In the genomic region with DNA sequence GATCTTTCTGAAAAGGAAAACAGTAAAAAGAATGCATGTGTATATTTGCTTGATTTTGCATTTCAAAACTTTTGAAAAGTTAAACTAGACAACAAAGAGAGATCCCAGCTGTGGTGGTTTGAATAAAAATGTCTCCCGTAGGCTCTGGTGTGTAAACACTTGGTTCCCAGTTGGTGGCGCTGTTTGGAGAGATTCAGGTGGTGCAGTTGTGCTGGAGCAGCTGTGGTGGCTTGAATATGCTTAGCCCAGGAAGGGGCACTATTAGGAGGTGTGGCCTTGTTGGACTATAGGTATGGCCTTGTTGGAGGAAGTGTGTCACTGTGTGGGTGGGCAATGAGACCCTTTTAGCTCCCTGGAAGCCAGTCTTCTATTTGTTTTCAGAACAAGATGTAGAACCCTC, we compare ENCODE assay signal across 8 mouse cellular contexts. TPM values are rescaled to one million over a fixed set of nuclear protein-coding genes. Genes with fewer than 3 reads are reported as not detected.
A peak's percentile ranks its signal among the peaks of the same experiment; 100 is the strongest.
DNase-seq lines count a peak whose midpoint lies in the region; ATAC-seq and TF ChIP-seq lines count a peak whose summit lies in the region.

No protein-coding gene starts in this region.

- no peak overlapping the region for H3K9ac ChIP-seq in hindbrain, postnatal 0 days (replicated peaks; ENCODE audit: low read length)
- no peak overlapping the region for H3K9ac ChIP-seq in hindbrain, embryonic 13.5 days
- H3K9ac ChIP-seq in hindbrain, embryonic 12.5 days: no peak overlapping the region
- H3K9ac ChIP-seq in heart, embryonic 12.5 days: no peak overlapping the region

- H3K4me3 ChIP-seq in hindbrain, postnatal 0 days (ENCODE audit: low read length): no peak overlapping the region
- no peak overlapping the region for H3K4me3 ChIP-seq in hindbrain, embryonic 13.5 days
- H3K4me3 ChIP-seq in E14TG2a.4 (replicated peaks; ENCODE audit: low read length): no peak overlapping the region
- H3K4me3 ChIP-seq in hindbrain, embryonic 12.5 days: no peak overlapping the region
- H3K4me3 ChIP-seq in heart, embryonic 12.5 days: no peak overlapping the region

- DNase-seq in hindbrain, postnatal 0 days (ENCODE audit: low spot score): no peak
- peak; percentile 28 to 78 for DNase-seq in spleen, postnatal 10 days (ENCODE audit: low spot score in 2 of 2)
- DNase-seq in yolk sac, embryonic 10.5 days (ENCODE audit: low spot score): no peak

- H3K4me1 ChIP-seq in hindbrain, postnatal 0 days (ENCODE audit: insufficient read depth, low read length): no peaks in the 10 kb centered on the region
- H3K4me1 ChIP-seq in hindbrain, embryonic 13.5 days (replicated peaks): no peaks in the 10 kb centered on the region
- H3K4me1 ChIP-seq in E14TG2a.4 (replicated peaks; ENCODE audit: low read depth, low read length): peaks cover 36% of the 10 kb centered on the region
- H3K4me1 ChIP-seq in hindbrain, embryonic 12.5 days: no peaks in the 10 kb centered on the region; the same call in 1 of the 2 replicates
- peaks cover 5% of the 10 kb centered on the region; the same call in 1 of the 2 replicates for H3K4me1 ChIP-seq in heart, embryonic 12.5 days (replicated peaks)

- TF ChIP-seq CTCF in hindbrain, postnatal 0 days (IDR thresholded peaks at IDR 0.05; ENCODE audit: low read depth): peak; percentile 32
- TF ChIP-seq CTCF in E14TG2a.4 (conservative IDR thresholded peaks at IDR 0.05; ENCODE audit: low read length): peak; percentile 74

- H3K9me3 ChIP-seq in hindbrain, postnatal 0 days (ENCODE audit: low read length): no peaks in the 10 kb centered on the region
- H3K9me3 ChIP-seq in hindbrain, embryonic 13.5 days: no peaks in the 10 kb centered on the region
- H3K9me3 ChIP-seq in E14TG2a.4 (ENCODE audit: low read length): no peaks in the 10 kb centered on the region
- H3K9me3 ChIP-seq in hindbrain, embryonic 12.5 days (replicated peaks): no peaks in the 10 kb centered on the region
- no peaks in the 10 kb centered on the region for H3K9me3 ChIP-seq in heart, embryonic 12.5 days (replicated peaks)

- WGBS in hindbrain, postnatal 0 days: 61% methylated on average over 2 of the region's 2 CpGs
- WGBS in hindbrain, embryonic 13.5 days: 71% methylated on average over 2 of the region's 2 CpGs
- 68% methylated on average over 2 of the region's 2 CpGs for WGBS in hindbrain, embryonic 12.5 days
- 72% methylated on average over 2 of the region's 2 CpGs for WGBS in heart, embryonic 12.5 days

- no peaks in the 10 kb centered on the region for H3K36me3 ChIP-seq in hindbrain, postnatal 0 days (ENCODE audit: insufficient read depth, low read length)
- no peaks in the 10 kb centered on the region for H3K36me3 ChIP-seq in hindbrain, embryonic 13.5 days
- peaks cover 19% of the 10 kb centered on the region for H3K36me3 ChIP-seq in E14TG2a.4 (ENCODE audit: insufficient read depth, low read length)
- H3K36me3 ChIP-seq in hindbrain, embryonic 12.5 days: no peaks in the 10 kb centered on the region
- peaks cover 15% of the 10 kb centered on the region for H3K36me3 ChIP-seq in heart, embryonic 12.5 days

- no peak overlapping the region for H3K27ac ChIP-seq in hindbrain, postnatal 0 days
- H3K27ac ChIP-seq in hindbrain, embryonic 13.5 days: no peak overlapping the region
- no peak overlapping the region for H3K27ac ChIP-seq in hindbrain, embryonic 12.5 days
- no peak overlapping the region for H3K27ac ChIP-seq in heart, embryonic 12.5 days (ENCODE audit: poor library complexity, severe bottlenecking)

- H3K4me2 ChIP-seq in hindbrain, postnatal 0 days (ENCODE audit: low read depth, low read length): no peak overlapping the region
- H3K4me2 ChIP-seq in hindbrain, embryonic 13.5 days: no peak overlapping the region
- no peak overlapping the region for H3K4me2 ChIP-seq in hindbrain, embryonic 12.5 days (replicated peaks)
- H3K4me2 ChIP-seq in heart, embryonic 12.5 days: no peak overlapping the region

- no peak for ATAC-seq in hindbrain, postnatal 0 days
- no peak for ATAC-seq in hindbrain, embryonic 13.5 days (ENCODE audit: low FRiP score)
- peak; percentile 62 for ATAC-seq in granulocyte monocyte progenitor cell, adult 5-6 weeks (replicated peaks; ENCODE audit: poor library complexity, severe bottlenecking)
- ATAC-seq in hindbrain, embryonic 12.5 days (ENCODE audit: low FRiP score): no peak
- no peak for ATAC-seq in heart, embryonic 12.5 days (ENCODE audit: insufficient number of reproducible peaks, low FRiP score)

- no peaks in the 10 kb centered on the region for H3K27me3 ChIP-seq in hindbrain, postnatal 0 days (ENCODE audit: insufficient read depth, low read length)
- H3K27me3 ChIP-seq in hindbrain, embryonic 13.5 days: no peaks in the 10 kb centered on the region
- no peaks in the 10 kb centered on the region for H3K27me3 ChIP-seq in E14TG2a.4 (ENCODE audit: insufficient read depth, low read length)
- H3K27me3 ChIP-seq in hindbrain, embryonic 12.5 days: no peaks in the 10 kb centered on the region
- no peaks in the 10 kb centered on the region for H3K27me3 ChIP-seq in heart, embryonic 12.5 days (replicated peaks)

RNA-seq across cellular contexts. Expression of gene Pole2, which starts 1.3 kb away (rescaled TPM):
- total RNA-seq in hindbrain, postnatal 0 days (2014; rRNA removed): 4.1 and 4.4 TPM in 2 replicates
- polyA plus RNA-seq in hindbrain, postnatal 0 days (2015; fragmentation: Nextera tagmentation; extraction: Ambion mirVana): 3.1 and 4.3 TPM in 2 replicates
- 5.7 and 6.7 TPM in 2 replicates for polyA plus RNA-seq in hindbrain, embryonic 13.5 days (2015; fragmentation: Nextera tagmentation; extraction: Ambion mirVana)
- 51.2 and 56.8 TPM in 2 replicates for total RNA-seq in granulocyte monocyte progenitor cell, adult 5-6 weeks (2014; fragmentation: Nextera tagmentation)
- total RNA-seq in granulocyte monocyte progenitor cell, adult 5-6 weeks (2017): 46.4 and 58.8 TPM in 2 replicates
- 15.3 and 15.7 TPM in 2 replicates for polyA plus RNA-seq in hindbrain, embryonic 12.5 days (2016; fragmentation: Nextera tagmentation; extraction: Ambion mirVana)
- polyA plus RNA-seq in heart, embryonic 12.5 days (2016; fragmentation: Nextera tagmentation; extraction: Ambion mirVana): 16.7 and 19.7 TPM in 2 replicates

RNA-seq across cellular contexts. Expression of gene Klhdc1, which starts 11.7 kb away (rescaled TPM):
- total RNA-seq in hindbrain, postnatal 0 days (2014; rRNA removed): 3.9 and 6.5 TPM in 2 replicates
- polyA plus RNA-seq in hindbrain, postnatal 0 days (2015; fragmentation: Nextera tagmentation; extraction: Ambion mirVana): 15.0 and 23.6 TPM in 2 replicates
- polyA plus RNA-seq in hindbrain, embryonic 13.5 days (2015; fragmentation: Nextera tagmentation; extraction: Ambion mirVana): 10.7 and 11.6 TPM in 2 replicates
- 2.5 and 2.9 TPM in 2 replicates for total RNA-seq in granulocyte monocyte progenitor cell, adult 5-6 weeks (2014; fragmentation: Nextera tagmentation)
- total RNA-seq in granulocyte monocyte progenitor cell, adult 5-6 weeks (2017): 3.5 and 3.8 TPM in 2 replicates
- polyA plus RNA-seq in hindbrain, embryonic 12.5 days (2016; fragmentation: Nextera tagmentation; extraction: Ambion mirVana): 5.8 and 6.6 TPM in 2 replicates
- 7.7 and 8.0 TPM in 2 replicates for polyA plus RNA-seq in heart, embryonic 12.5 days (2016; fragmentation: Nextera tagmentation; extraction: Ambion mirVana)

RNA-seq across cellular contexts. Expression of gene Gm49384, which starts 25.2 kb away (rescaled TPM):
- not detected in 2 replicates for total RNA-seq in hindbrain, postnatal 0 days (2014; rRNA removed)
- 7.1 and 8.3 TPM in 2 replicates for polyA plus RNA-seq in hindbrain, postnatal 0 days (2015; fragmentation: Nextera tagmentation; extraction: Ambion mirVana)
- polyA plus RNA-seq in hindbrain, embryonic 13.5 days (2015; fragmentation: Nextera tagmentation; extraction: Ambion mirVana): 16.2 and 17.3 TPM in 2 replicates
- 7.2 and 16.0 TPM in 2 replicates for total RNA-seq in granulocyte monocyte progenitor cell, adult 5-6 weeks (2014; fragmentation: Nextera tagmentation)
- total RNA-seq in granulocyte monocyte progenitor cell, adult 5-6 weeks (2017): 13.7 and 38.3 TPM in 2 replicates
- 20.0 and 21.0 TPM in 2 replicates for polyA plus RNA-seq in hindbrain, embryonic 12.5 days (2016; fragmentation: Nextera tagmentation; extraction: Ambion mirVana)
- 16.0 and 19.2 TPM in 2 replicates for polyA plus RNA-seq in heart, embryonic 12.5 days (2016; fragmentation: Nextera tagmentation; extraction: Ambion mirVana)

RNA-seq across cellular contexts. Expression of gene Dnaaf2, which starts 31.0 kb away (rescaled TPM):
- 5.1 and 5.2 TPM in 2 replicates for total RNA-seq in hindbrain, postnatal 0 days (2014; rRNA removed)
- 7.7 and 8.2 TPM in 2 replicates for polyA plus RNA-seq in hindbrain, postnatal 0 days (2015; fragmentation: Nextera tagmentation; extraction: Ambion mirVana)
- 7.8 and 8.9 TPM in 2 replicates for polyA plus RNA-seq in hindbrain, embryonic 13.5 days (2015; fragmentation: Nextera tagmentation; extraction: Ambion mirVana)
- 4.1 and 10.9 TPM in 2 replicates for total RNA-seq in granulocyte monocyte progenitor cell, adult 5-6 weeks (2014; fragmentation: Nextera tagmentation)
- total RNA-seq in granulocyte monocyte progenitor cell, adult 5-6 weeks (2017): 2.2 and 8.1 TPM in 2 replicates
- polyA plus RNA-seq in hindbrain, embryonic 12.5 days (2016; fragmentation: Nextera tagmentation; extraction: Ambion mirVana): 12.7 and 13.1 TPM in 2 replicates
- 8.1 and 9.1 TPM in 2 replicates for polyA plus RNA-seq in heart, embryonic 12.5 days (2016; fragmentation: Nextera tagmentation; extraction: Ambion mirVana)

RNA-seq across cellular contexts. Expression of gene Gm49383, which starts 32.3 kb away (rescaled TPM):
- total RNA-seq in hindbrain, postnatal 0 days (2014; rRNA removed): 2.0 and 4.7 TPM in 2 replicates
- polyA plus RNA-seq in hindbrain, postnatal 0 days (2015; fragmentation: Nextera tagmentation; extraction: Ambion mirVana): 11.4 and 13.3 TPM in 2 replicates
- 16.8 and 18.8 TPM in 2 replicates for polyA plus RNA-seq in hindbrain, embryonic 13.5 days (2015; fragmentation: Nextera tagmentation; extraction: Ambion mirVana)
- 4.1 and 5.3 TPM in 2 replicates for total RNA-seq in granulocyte monocyte progenitor cell, adult 5-6 weeks (2014; fragmentation: Nextera tagmentation)
- total RNA-seq in granulocyte monocyte progenitor cell, adult 5-6 weeks (2017): 27.0 and 31.0 TPM in 2 replicates
- 21.4 and 24.7 TPM in 2 replicates for polyA plus RNA-seq in hindbrain, embryonic 12.5 days (2016; fragmentation: Nextera tagmentation; extraction: Ambion mirVana)
- 18.5 and 19.4 TPM in 2 replicates for polyA plus RNA-seq in heart, embryonic 12.5 days (2016; fragmentation: Nextera tagmentation; extraction: Ambion mirVana)

Comparison
In these comparisons a context has a peak if more than half of its experiments do, and no peak if none do; other contexts are left out.
1. DNase-seq: peak in spleen, postnatal 10 days (2 of 2); none in hindbrain, postnatal 0 days (single experiment) and yolk sac, embryonic 10.5 days (single experiment).